Mouse (Mus musculus): ENCODE measurements around the gene Mindy4. TPM values are rescaled to one million over a fixed set of nuclear protein-coding genes. Genes with fewer than 3 reads are reported as not detected.

The Mindy4 gene
- total and polyA plus RNA-seq, 3 experiments, result not detected

DNA sequence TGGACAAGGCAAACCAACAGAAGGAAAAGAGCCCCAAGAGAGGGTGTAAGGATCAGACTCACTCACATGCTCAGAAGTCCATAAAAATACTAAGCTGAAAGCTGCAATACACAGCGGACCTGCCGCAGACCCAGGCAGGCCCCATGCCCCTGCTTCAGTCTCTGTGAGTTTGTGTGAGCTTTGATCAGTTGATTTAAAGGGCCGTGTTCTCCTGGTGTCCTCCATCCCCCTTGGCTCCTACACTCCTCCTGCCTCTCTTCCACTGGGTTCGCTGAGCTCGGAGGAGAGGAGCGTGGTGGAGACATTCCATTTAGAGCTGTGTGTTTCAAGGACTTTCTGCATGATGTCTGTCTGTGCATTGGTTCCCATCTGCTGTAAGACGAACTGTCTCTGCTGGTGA lies 48.4 kb downstream of the Mindy4 start:
- peaks cover 3% of the 10 kb centered on the region for H3K9me3 ChIP-seq (replicated peaks; ENCODE audit: low read length)
- H3K79me2 ChIP-seq (replicated peaks; ENCODE audit: control insufficient read depth, extremely low read depth, insufficient read depth, poor library complexity, severe bottlenecking), result no peaks in the 10 kb centered on the region
- H3K4me2 ChIP-seq (ENCODE audit: insufficient read depth, low read depth, poor library complexity, severe bottlenecking), result no peak overlapping the region
- H3K9ac ChIP-seq (ENCODE audit: insufficient read depth, low read depth), result no peak overlapping the region
- H3K36me3 ChIP-seq (replicated peaks in 1 of 2; ENCODE audit: control insufficient read depth in 1 of 2, insufficient read depth in 1 of 2, low read length in 1 of 2), result no peaks in the 10 kb centered on the region
- dilution Hi-C loops (cut with MboI; ENCODE audit: extremely low pct_ligation_motif_present, extremely low pct_unique_long_range_greater_than_20kb, low sequenced_read_pairs), result no loop called here
- TF ChIP-seq JUND (conservative IDR thresholded peaks at IDR 0.05; ENCODE audit: low read depth, low read length) (no peak), UBTF (IDR thresholded peaks at IDR 0.05; ENCODE audit: low read depth, low read length) (no peak), SIN3A (IDR thresholded peaks at IDR 0.05; ENCODE audit: low read length) (no peak), TCF12 (IDR thresholded peaks at IDR 0.05; ENCODE audit: low read depth, low read length) (no peak), RCOR1 (conservative IDR thresholded peaks at IDR 0.05; ENCODE audit: low read depth, low read length) (no peak), CHD1 (IDR thresholded peaks at IDR 0.05; ENCODE audit: low read depth, low read length) (no peak), MYC (IDR thresholded peaks at IDR 0.05; ENCODE audit: low read depth, low read length) (no peak), USF1 (IDR thresholded peaks at IDR 0.05; ENCODE audit: low read depth, low read length) (no peak), ZNF384 (IDR thresholded peaks at IDR 0.05; ENCODE audit: low read depth, low read length) (no peak), E2F4 (IDR thresholded peaks at IDR 0.05; ENCODE audit: insufficient replicate concordance, low read depth, low read length) (no peak), KAT2A (IDR thresholded peaks at IDR 0.05; ENCODE audit: insufficient replicate concordance, low read length) (no peak), SMC3 (IDR thresholded peaks at IDR 0.05; ENCODE audit: low read depth, low read length) (no peak)
- H3K27me3 ChIP-seq (replicated peaks), result peaks cover 76% of the 10 kb centered on the region
- no peak overlapping the region for H3K27ac ChIP-seq (ENCODE audit: insufficient read depth, low read depth)
- no peak overlapping the region for H3K4me3 ChIP-seq (replicated peaks in 1 of 3; ENCODE audit: low read depth in 2 of 3, low read length in 2 of 3, poor library complexity in 1 of 3)
- DNase-seq (ENCODE audit: extremely low read depth), result no peak
- in situ Hi-C loops (cut with MboI; ENCODE audit: low pct_ligation_motif_present, low pct_unique_long_range_greater_than_20kb, low sequenced_read_pairs), result no loop called here
- no peaks in the 10 kb centered on the region for H3K4me1 ChIP-seq (ENCODE audit: control insufficient read depth in 1 of 2, insufficient read depth in 2 of 2)

GRCm38 (mm10) chr6:55252731-55253247 lies 49.6 kb downstream of the Mindy4 start:
- no peak overlapping the region for H3K27ac ChIP-seq (ENCODE audit: insufficient read depth, low read depth)
- in situ Hi-C loops (cut with MboI; ENCODE audit: low pct_ligation_motif_present, low pct_unique_long_range_greater_than_20kb, low sequenced_read_pairs) (no loop called here), dilution Hi-C loops (cut with MboI; ENCODE audit: extremely low pct_ligation_motif_present, extremely low pct_unique_long_range_greater_than_20kb, low sequenced_read_pairs) (no loop called here)
- no peak overlapping the region for H3K4me2 ChIP-seq (ENCODE audit: insufficient read depth, low read depth, poor library complexity, severe bottlenecking)
- H3K9me3 ChIP-seq (replicated peaks; ENCODE audit: low read length), result peaks cover 3% of the 10 kb centered on the region
- DNase-seq (ENCODE audit: extremely low read depth), result no peak
- TF ChIP-seq JUN (IDR thresholded peaks at IDR 0.05; ENCODE audit: insufficient read depth, low read depth, low read length) (no peak), CHD1 (IDR thresholded peaks at IDR 0.05; ENCODE audit: low read depth, low read length) (no peak), POLR2AphosphoS2 (IDR thresholded peaks at IDR 0.05; ENCODE audit: low read depth, low read length) (no peak), RAD21 (IDR thresholded peaks at IDR 0.05; ENCODE audit: low read depth, low read length) (no peak), CTCF (conservative IDR thresholded peaks at IDR 0.05 in 1 of 2, IDR thresholded peaks at IDR 0.05 in 1 of 2; ENCODE audit: low read depth in 2 of 2, low read length in 2 of 2) (no peak), USF2 (conservative IDR thresholded peaks at IDR 0.05; ENCODE audit: low read depth, low read length) (no peak), ELF1 (IDR thresholded peaks at IDR 0.05; ENCODE audit: low read depth, low read length) (no peak), SMC3 (IDR thresholded peaks at IDR 0.05; ENCODE audit: low read depth, low read length) (no peak), ZMIZ1 (IDR thresholded peaks at IDR 0.05; ENCODE audit: low read depth, low read length) (no peak), USF1 (IDR thresholded peaks at IDR 0.05; ENCODE audit: low read depth, low read length) (no peak), JUND (conservative IDR thresholded peaks at IDR 0.05; ENCODE audit: low read depth, low read length) (no peak), MXI1 (IDR thresholded peaks at IDR 0.05; ENCODE audit: low read depth, low read length) (no peak)
- no peaks in the 10 kb centered on the region for H3K79me2 ChIP-seq (replicated peaks; ENCODE audit: control insufficient read depth, extremely low read depth, insufficient read depth, poor library complexity, severe bottlenecking)
- H3K36me3 ChIP-seq (replicated peaks in 1 of 2; ENCODE audit: control insufficient read depth in 1 of 2, insufficient read depth in 1 of 2, low read length in 1 of 2), result no peaks in the 10 kb centered on the region
- H3K27me3 ChIP-seq (replicated peaks), result peaks cover 84% of the 10 kb centered on the region
- H3K4me3 ChIP-seq (replicated peaks in 1 of 3; ENCODE audit: low read depth in 2 of 3, low read length in 2 of 3, poor library complexity in 1 of 3), result no peak overlapping the region
- no peaks in the 10 kb centered on the region; a peak in 1 of 4 replicates for H3K4me1 ChIP-seq (ENCODE audit: control insufficient read depth in 1 of 2, insufficient read depth in 2 of 2)
- no peak overlapping the region for H3K9ac ChIP-seq (ENCODE audit: insufficient read depth, low read depth)
